Mouse (Mus musculus): Measurements from ENCODE around the gene Nus1. TPM values are rescaled to one million over a fixed set of nuclear protein-coding genes. Genes with fewer than 3 reads are reported as not detected.
A peak's percentile ranks its signal among the peaks of the same experiment; 100 is the strongest.

Nus1 gene
- polyA plus RNA-seq (2014; fragmentation: Nextera tagmentation; extraction: Ambion mirVana), result 23.0 and 23.5 TPM in 2 replicates

- no peaks in the 10 kb centered on the region for H3K36me3 ChIP-seq (ENCODE audit: control insufficient read depth, insufficient read depth, low read length)
- no peaks in the 10 kb centered on the region for H3K27me3 ChIP-seq (ENCODE audit: control insufficient read depth, insufficient read depth, low read length)
- peaks cover 16% of the 10 kb centered on the region for H3K4me1 ChIP-seq (ENCODE audit: control insufficient read depth, insufficient read depth, low read length)
- ATAC-seq (ENCODE audit: low FRiP score, low TSS enrichment) (peak; percentile 99), DNase-seq (peak; percentile 99)
- no peaks in the 10 kb centered on the region for H3K9me3 ChIP-seq (ENCODE audit: control insufficient read depth, low read length)
- under 1% methylated on average over 79 of the region's 79 CpGs for WGBS
- peak within 1 kb of the TSS; percentile 96 for H3K27ac ChIP-seq (replicated peaks; ENCODE audit: low read depth, low read length)
- peak within 1 kb of the TSS; percentile 93 for H3K4me3 ChIP-seq (replicated peaks; ENCODE audit: low read depth, low read length)
- peak within 1 kb of the TSS; percentile 80 for H3K4me2 ChIP-seq (ENCODE audit: low read length)
- peak within 1 kb of the TSS; percentile 90 for H3K9ac ChIP-seq (replicated peaks; ENCODE audit: low read length)
These were observed at the start of gene Nus1 for GRCm38 (mm10) chr10:52417299-52417997. Gene Nus1 (plus strand): TSS chr10:52417547.

- Histone ChIP-seq H3K4me3 (replicated peaks; ENCODE audit: low read depth, low read length) (no peak overlapping the region), H3K27me3 (ENCODE audit: control insufficient read depth, insufficient read depth, low read length) (no peaks in the 10 kb centered on the region), H3K4me1 (ENCODE audit: control insufficient read depth, insufficient read depth, low read length) (no peaks in the 10 kb centered on the region), H3K9me3 (ENCODE audit: control insufficient read depth, low read length) (no peaks in the 10 kb centered on the region), H3K4me2 (ENCODE audit: low read length) (no peak overlapping the region), H3K36me3 (ENCODE audit: control insufficient read depth, insufficient read depth, low read length) (no peaks in the 10 kb centered on the region), H3K9ac (replicated peaks; ENCODE audit: low read length) (no peak overlapping the region), H3K27ac (replicated peaks; ENCODE audit: low read depth, low read length) (no peak overlapping the region)
- WGBS, result 95% methylated on average over 4 of the region's 4 CpGs
- DNase-seq (no peak), ATAC-seq (ENCODE audit: low FRiP score, low TSS enrichment) (no peak)
These were observed 49.0 kb upstream of the Nus1 start for GRCm38 (mm10) chr10:52368376-52368775.

GRCm38 (mm10) chr10:52373834-52374233, 43.5 kb upstream of the Nus1 start:
- peaks cover 5% of the 10 kb centered on the region for H3K4me1 ChIP-seq (ENCODE audit: control insufficient read depth, insufficient read depth, low read length)
- 85% methylated on average over 4 of the region's 4 CpGs for WGBS
- H3K4me2 ChIP-seq (ENCODE audit: low read length), result no peak overlapping the region
- no peak overlapping the region for H3K4me3 ChIP-seq (replicated peaks; ENCODE audit: low read depth, low read length)
- no peaks in the 10 kb centered on the region for H3K36me3 ChIP-seq (ENCODE audit: control insufficient read depth, insufficient read depth, low read length)
- DNase-seq (no peak), ATAC-seq (ENCODE audit: low FRiP score, low TSS enrichment) (no peak)
- H3K27me3 ChIP-seq (ENCODE audit: control insufficient read depth, insufficient read depth, low read length), result no peaks in the 10 kb centered on the region
- no peak overlapping the region for H3K9ac ChIP-seq (replicated peaks; ENCODE audit: low read length)
- no peaks in the 10 kb centered on the region for H3K9me3 ChIP-seq (ENCODE audit: control insufficient read depth, low read length)
- no peak overlapping the region for H3K27ac ChIP-seq (replicated peaks; ENCODE audit: low read depth, low read length)

- Histone ChIP-seq H3K4me1 (ENCODE audit: control insufficient read depth, insufficient read depth, low read length) (peaks cover 12% of the 10 kb centered on the region), H3K27me3 (ENCODE audit: control insufficient read depth, insufficient read depth, low read length) (no peaks in the 10 kb centered on the region), H3K4me2 (ENCODE audit: low read length) (no peak overlapping the region), H3K9me3 (ENCODE audit: control insufficient read depth, low read length) (no peaks in the 10 kb centered on the region), H3K36me3 (ENCODE audit: control insufficient read depth, insufficient read depth, low read length) (no peaks in the 10 kb centered on the region), H3K9ac (replicated peaks; ENCODE audit: low read length) (no peak overlapping the region), H3K27ac (replicated peaks; ENCODE audit: low read depth, low read length) (no peak overlapping the region), H3K4me3 (replicated peaks; ENCODE audit: low read depth, low read length) (no peak overlapping the region)
- no peak for DNase-seq
- ATAC-seq (ENCODE audit: low FRiP score, low TSS enrichment), result no peak
These were observed 42.7 kb upstream of the Nus1 start for GRCm38 (mm10) chr10:52374651-52375050.

- no peaks in the 10 kb centered on the region for H3K27me3 ChIP-seq (ENCODE audit: control insufficient read depth, insufficient read depth, low read length)
- peaks cover 14% of the 10 kb centered on the region for H3K4me1 ChIP-seq (ENCODE audit: control insufficient read depth, insufficient read depth, low read length)
- ATAC-seq (ENCODE audit: low FRiP score, low TSS enrichment), result no peak
- no peaks in the 10 kb centered on the region for H3K9me3 ChIP-seq (ENCODE audit: control insufficient read depth, low read length)
- no peaks in the 10 kb centered on the region for H3K36me3 ChIP-seq (ENCODE audit: control insufficient read depth, insufficient read depth, low read length)
- H3K27ac ChIP-seq (replicated peaks; ENCODE audit: low read depth, low read length), result no peak overlapping the region
- H3K4me3 ChIP-seq (replicated peaks; ENCODE audit: low read depth, low read length), result no peak overlapping the region
- H3K9ac ChIP-seq (replicated peaks; ENCODE audit: low read length), result no peak overlapping the region
- H3K4me2 ChIP-seq (ENCODE audit: low read length), result no peak overlapping the region
- WGBS, result 97% methylated on average over 2 of the region's 2 CpGs
- DNase-seq, result no peak
These were observed 40.9 kb upstream of the Nus1 start for GRCm38 (mm10) chr10:52376422-52376821.

GRCm38 (mm10) chr10:52377813-52378212, 39.5 kb upstream of the Nus1 start:
- H3K4me3 ChIP-seq (replicated peaks; ENCODE audit: low read depth, low read length), result no peak overlapping the region
- no peak for ATAC-seq (ENCODE audit: low FRiP score, low TSS enrichment)
- no peak overlapping the region for H3K27ac ChIP-seq (replicated peaks; ENCODE audit: low read depth, low read length)
- 92% methylated on average over 2 of the region's 2 CpGs for WGBS
- H3K9me3 ChIP-seq (ENCODE audit: control insufficient read depth, low read length), result no peaks in the 10 kb centered on the region
- H3K4me1 ChIP-seq (ENCODE audit: control insufficient read depth, insufficient read depth, low read length), result peaks cover 15% of the 10 kb centered on the region
- H3K36me3 ChIP-seq (ENCODE audit: control insufficient read depth, insufficient read depth, low read length), result no peaks in the 10 kb centered on the region
- no peak overlapping the region for H3K9ac ChIP-seq (replicated peaks; ENCODE audit: low read length)
- H3K4me2 ChIP-seq (ENCODE audit: low read length), result no peak overlapping the region
- DNase-seq, result no peak
- no peaks in the 10 kb centered on the region for H3K27me3 ChIP-seq (ENCODE audit: control insufficient read depth, insufficient read depth, low read length)

- H3K9me3 ChIP-seq (ENCODE audit: control insufficient read depth, low read length), result no peaks in the 10 kb centered on the region
- peak overlapping the region; percentile 90 for H3K4me3 ChIP-seq (replicated peaks; ENCODE audit: low read depth, low read length)
- H3K4me2 ChIP-seq (ENCODE audit: low read length), result peak overlapping the region; percentile 76
- ATAC-seq (ENCODE audit: low FRiP score, low TSS enrichment) (peak; percentile 61), DNase-seq (peak; percentile 74)
- under 1% methylated on average over 19 of the region's 19 CpGs for WGBS
- peaks cover 18% of the 10 kb centered on the region for H3K4me1 ChIP-seq (ENCODE audit: control insufficient read depth, insufficient read depth, low read length)
- no peaks in the 10 kb centered on the region for H3K27me3 ChIP-seq (ENCODE audit: control insufficient read depth, insufficient read depth, low read length)
- peak overlapping the region; percentile 87 for H3K9ac ChIP-seq (replicated peaks; ENCODE audit: low read length)
- H3K36me3 ChIP-seq (ENCODE audit: control insufficient read depth, insufficient read depth, low read length), result no peaks in the 10 kb centered on the region
- peak overlapping the region; percentile 95 for H3K27ac ChIP-seq (replicated peaks; ENCODE audit: low read depth, low read length)
These were observed 36.0 kb upstream of the Nus1 start for GRCm38 (mm10) chr10:52381321-52381801.

GRCm38 (mm10) chr10:52381845-52382591, 35.3 kb upstream of the Nus1 start, which contains the start of gene Gopc:
Gene Gopc (minus strand): TSS chr10:52382124.
- Histone ChIP-seq H3K36me3 (ENCODE audit: control insufficient read depth, insufficient read depth, low read length) (no peaks in the 10 kb centered on the region), H3K9me3 (ENCODE audit: control insufficient read depth, low read length) (no peaks in the 10 kb centered on the region), H3K9ac (replicated peaks; ENCODE audit: low read length) (peak within 1 kb of the TSS; percentile 87), H3K4me1 (ENCODE audit: control insufficient read depth, insufficient read depth, low read length) (peaks cover 18% of the 10 kb centered on the region), H3K27me3 (ENCODE audit: control insufficient read depth, insufficient read depth, low read length) (no peaks in the 10 kb centered on the region), H3K4me3 (replicated peaks; ENCODE audit: low read depth, low read length) (peak within 1 kb of the TSS; percentile 90), H3K27ac (replicated peaks; ENCODE audit: low read depth, low read length) (peak within 1 kb of the TSS; percentile 95), H3K4me2 (ENCODE audit: low read length) (peak within 1 kb of the TSS; percentile 76)
- WGBS, result under 1% methylated on average over 70 of the region's 71 CpGs
- DNase-seq (peak; percentile 100), ATAC-seq (ENCODE audit: low FRiP score, low TSS enrichment) (peak; percentile 98)
